Mouse (Mus musculus): ENCODE measurements around the gene Ints12.

- TF ChIP-seq CTCF (IDR thresholded peaks at IDR 0.05; ENCODE audit: extremely low read depth, insufficient read depth, insufficient read length, insufficient replicate concordance) (no peak), POLR2A (IDR thresholded peaks at IDR 0.05; ENCODE audit: low read depth, low read length) (no peak)
Observed at GRCm38 (mm10) chr3:133097936-133098335, 6.3 kb downstream of the Ints12 start.

Measured in spleen, adult 2 months (tissue).